Mouse (Mus musculus): ENCODE measurements around the gene Btbd16. TPM values are rescaled to one million over a fixed set of nuclear protein-coding genes. Genes with fewer than 3 reads are reported as not detected.

Btbd16 gene
- polyA plus RNA-seq, 1 experiment from 2014 or later: not detected

DNA sequence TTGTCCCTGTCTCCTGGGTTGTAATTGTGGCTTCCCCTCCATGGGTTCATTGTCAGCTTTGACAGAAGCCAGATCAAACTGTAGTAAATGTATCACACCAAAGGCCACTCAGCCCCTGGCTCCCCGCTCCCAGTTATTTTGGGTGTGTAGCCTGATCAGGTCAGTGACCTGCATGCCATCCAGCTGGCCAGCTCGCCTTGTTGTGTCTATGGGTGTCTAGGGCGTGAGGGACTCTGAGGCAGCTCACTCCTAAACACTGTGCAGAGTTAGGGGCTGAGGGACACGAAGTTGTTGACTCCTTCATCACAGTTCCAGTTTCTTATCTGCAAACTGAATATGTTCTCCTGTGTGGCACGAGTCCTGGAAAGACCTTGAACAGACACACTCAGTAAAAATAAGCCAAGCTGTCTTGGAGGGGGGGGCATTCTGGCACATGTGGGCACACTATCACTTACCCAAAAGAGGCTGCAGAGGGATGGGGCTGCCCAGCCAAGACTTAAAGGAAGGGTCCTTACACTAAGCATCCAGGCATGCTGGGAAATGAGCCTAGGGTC, 7.1 kb downstream of the Btbd16 start:
- WGBS: 75% methylated on average over 5 of the region's 5 CpGs
- ATAC-seq (replicated peaks): no peak
- H3K4me1 ChIP-seq: no peaks in the 10 kb centered on the region
- no peak overlapping the region for H3K9ac ChIP-seq
- no peak overlapping the region for H3K27ac ChIP-seq
- H3K4me3 ChIP-seq: no peak overlapping the region
- no peaks in the 10 kb centered on the region for H3K36me3 ChIP-seq (replicated peaks)
- no peaks in the 10 kb centered on the region for H3K9me3 ChIP-seq
- no peaks in the 10 kb centered on the region for H3K27me3 ChIP-seq (replicated peaks)
- no peak overlapping the region for H3K4me2 ChIP-seq

DNA sequence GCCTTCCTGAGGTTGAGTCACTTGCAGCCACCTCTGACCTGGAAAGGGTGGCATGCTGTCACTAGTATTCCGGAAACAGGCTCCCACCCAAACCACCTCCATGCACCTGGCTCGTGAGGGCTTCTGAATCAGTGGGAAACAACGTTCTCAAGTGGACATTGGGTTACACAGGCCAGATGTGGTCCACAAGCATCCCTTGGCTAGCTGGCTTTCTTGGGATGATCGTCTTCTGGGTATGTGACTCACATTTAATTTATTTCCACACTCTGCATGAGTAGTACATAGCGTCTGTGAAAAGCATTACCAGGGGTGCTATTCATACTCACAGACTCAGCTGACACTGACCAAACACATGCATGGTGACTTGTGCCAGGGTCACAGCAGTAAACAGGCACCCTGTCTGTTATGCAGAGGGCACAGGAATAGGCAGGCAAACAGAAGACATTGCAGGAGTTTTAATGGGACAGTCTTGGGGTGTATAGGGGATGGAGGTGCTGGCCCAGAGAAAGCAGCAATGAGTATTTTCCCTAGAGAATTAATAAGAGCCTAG, 8.7 kb downstream of the Btbd16 start:
- Histone ChIP-seq H3K27me3 (replicated peaks) (no peaks in the 10 kb centered on the region), H3K27ac (no peak overlapping the region), H3K9ac (no peak overlapping the region), H3K4me1 (no peaks in the 10 kb centered on the region), H3K4me3 (no peak overlapping the region), H3K36me3 (replicated peaks) (no peaks in the 10 kb centered on the region), H3K9me3 (no peaks in the 10 kb centered on the region), H3K4me2 (no peak overlapping the region)
- no peak for ATAC-seq (replicated peaks)
- 82% methylated on average over 5 of the region's 5 CpGs for WGBS

DNA sequence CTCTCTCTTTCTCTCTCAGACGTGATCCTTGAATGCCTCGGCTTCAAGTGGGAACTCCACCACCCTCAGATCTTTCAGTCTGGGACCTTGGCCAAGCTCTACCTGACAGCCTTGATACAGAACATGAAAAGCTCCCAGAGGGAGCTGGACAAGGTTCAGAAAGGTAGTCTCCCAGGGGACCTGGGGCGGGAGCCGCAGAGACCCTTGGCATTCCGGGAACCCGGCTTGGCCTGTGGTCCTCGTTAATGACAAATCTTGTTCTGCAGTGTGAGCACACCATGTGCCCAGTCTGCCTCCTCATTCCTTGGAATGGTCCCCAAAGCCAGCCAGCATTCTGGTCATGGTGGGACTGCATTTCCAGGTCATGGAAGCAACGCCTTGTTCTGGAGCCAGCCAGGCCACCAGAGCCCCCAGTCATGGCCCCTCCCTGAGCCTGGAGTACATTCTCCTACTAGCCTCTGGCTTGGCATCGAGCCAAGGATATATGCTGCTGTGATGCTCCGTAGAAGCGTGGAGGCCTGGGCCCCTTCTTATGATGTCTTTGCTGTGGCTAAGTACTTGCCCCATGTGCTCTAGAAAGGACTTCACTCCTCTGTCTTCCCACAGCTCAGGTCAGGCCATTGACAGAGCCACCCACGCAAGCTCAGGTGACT, 12.2 kb downstream of the Btbd16 start:
- Histone ChIP-seq H3K36me3 (replicated peaks) (no peaks in the 10 kb centered on the region), H3K27me3 (replicated peaks) (no peaks in the 10 kb centered on the region), H3K9ac (no peak overlapping the region), H3K4me3 (no peak overlapping the region), H3K9me3 (no peaks in the 10 kb centered on the region), H3K27ac (no peak overlapping the region), H3K4me1 (no peaks in the 10 kb centered on the region), H3K4me2 (no peak overlapping the region)
- WGBS: 86% methylated on average over 12 of the region's 12 CpGs
- no peak for ATAC-seq (replicated peaks)

DNA sequence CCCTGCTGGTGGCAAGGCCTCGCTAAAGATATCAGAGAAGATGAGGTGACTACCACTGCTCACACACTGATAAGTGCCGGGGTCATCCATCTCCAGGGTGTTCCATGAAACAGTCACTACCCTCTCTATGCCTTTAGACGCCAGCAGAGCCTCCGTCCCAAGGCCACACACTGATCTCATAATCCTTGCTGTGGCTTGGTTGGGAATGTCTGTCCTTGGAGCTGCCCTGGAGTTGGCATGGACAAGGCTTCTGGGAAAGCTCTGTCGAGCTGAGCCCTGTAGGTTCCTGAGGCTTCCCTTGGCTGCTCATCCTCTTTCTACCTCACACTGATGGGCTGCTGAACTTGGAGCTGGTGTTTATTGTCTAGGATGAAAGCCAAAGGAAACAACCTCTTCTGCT, 12.8 kb downstream of the Btbd16 start:
- WGBS: 73% methylated on average over 5 of the region's 5 CpGs
- no peak overlapping the region for H3K4me3 ChIP-seq

DNA sequence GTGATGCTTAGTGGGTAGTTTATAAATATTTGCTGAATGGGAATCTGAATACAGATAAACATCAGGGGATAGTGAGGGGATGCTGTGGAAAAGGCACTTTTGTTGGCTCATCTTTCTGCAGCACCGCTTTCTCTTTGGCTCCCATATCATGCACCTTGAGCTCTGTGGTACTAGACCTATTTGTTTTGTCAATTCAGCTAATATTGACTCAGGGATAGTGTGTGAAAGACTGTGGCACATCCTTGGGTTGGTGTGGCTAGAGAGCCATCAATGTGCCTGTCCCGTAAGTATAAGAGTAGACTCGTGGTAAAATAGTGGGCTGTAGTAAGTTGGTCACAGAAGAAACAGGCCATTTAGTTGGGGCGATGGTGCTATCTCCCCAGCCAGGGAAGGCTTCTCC, 13.7 kb downstream of the Btbd16 start:
- H3K27me3 ChIP-seq (replicated peaks): no peaks in the 10 kb centered on the region
- no peak overlapping the region for H3K9ac ChIP-seq
- no peaks in the 10 kb centered on the region for H3K9me3 ChIP-seq
- no peak overlapping the region for H3K4me2 ChIP-seq
- H3K4me1 ChIP-seq: no peaks in the 10 kb centered on the region
- no peak for ATAC-seq (replicated peaks)
- H3K27ac ChIP-seq: no peak overlapping the region
- WGBS: 91% methylated on average over 4 of the region's 4 CpGs
- H3K36me3 ChIP-seq (replicated peaks): no peaks in the 10 kb centered on the region
- H3K4me3 ChIP-seq: no peak overlapping the region

More for the DNA sequence above, 12.8 kb downstream of the Btbd16 start:
- Histone ChIP-seq H3K36me3 (replicated peaks) (no peaks in the 10 kb centered on the region), H3K9ac (no peak overlapping the region), H3K4me1 (no peaks in the 10 kb centered on the region), H3K9me3 (no peaks in the 10 kb centered on the region), H3K4me2 (no peak overlapping the region), H3K27ac (no peak overlapping the region), H3K27me3 (replicated peaks) (no peaks in the 10 kb centered on the region)
- ATAC-seq (replicated peaks): no peak

DNA sequence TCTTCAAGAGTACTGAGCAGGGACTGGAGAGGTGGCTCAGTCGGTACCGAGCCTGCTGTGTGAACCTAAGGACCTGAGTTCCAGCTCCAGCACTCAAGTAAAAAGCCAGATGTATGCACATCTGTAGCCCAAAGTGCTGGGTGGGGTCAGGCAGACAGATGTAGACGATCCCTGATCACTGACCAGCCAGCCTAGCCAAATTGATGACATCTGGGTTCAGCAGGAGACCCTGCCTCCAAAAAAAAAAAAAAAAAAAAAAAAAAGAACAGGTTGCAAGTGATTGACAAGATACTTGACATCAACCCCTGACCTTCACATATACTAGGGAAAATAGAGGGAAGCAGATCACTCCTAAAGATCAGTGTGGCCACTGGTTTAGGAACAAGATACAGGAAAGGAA, 15.1 kb downstream of the Btbd16 start:
- no peaks in the 10 kb centered on the region for H3K36me3 ChIP-seq (replicated peaks)
- 94% methylated on average over 3 of the region's 3 CpGs for WGBS
- no peak overlapping the region for H3K4me3 ChIP-seq
- H3K4me1 ChIP-seq: no peaks in the 10 kb centered on the region
- no peaks in the 10 kb centered on the region for H3K27me3 ChIP-seq (replicated peaks)
- no peaks in the 10 kb centered on the region for H3K9me3 ChIP-seq
- no peak for ATAC-seq (replicated peaks)
- H3K4me2 ChIP-seq: no peak overlapping the region
- H3K9ac ChIP-seq: no peak overlapping the region
- H3K27ac ChIP-seq: no peak overlapping the region

DNA sequence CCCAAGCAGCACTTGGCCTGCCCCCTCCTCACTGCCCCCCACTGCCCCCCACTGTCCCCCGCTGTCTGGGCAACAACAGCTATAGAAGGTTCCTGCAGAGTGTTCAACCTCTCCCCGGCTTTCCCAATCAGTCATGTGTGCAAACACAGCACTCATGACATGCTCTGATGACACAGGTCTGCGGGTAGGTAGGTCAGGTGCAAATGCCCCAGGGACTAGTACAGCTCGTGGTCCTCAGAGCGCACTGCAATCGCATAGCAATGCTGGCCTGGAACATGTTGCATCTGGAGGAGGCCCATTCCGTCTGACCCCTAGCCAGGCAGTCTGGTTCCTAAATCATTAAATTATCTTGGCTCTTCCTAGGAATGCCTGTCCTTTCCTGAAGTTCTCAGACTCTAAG, 15.6 kb downstream of the Btbd16 start:
- no peaks in the 10 kb centered on the region for H3K9me3 ChIP-seq
- H3K36me3 ChIP-seq (replicated peaks): no peaks in the 10 kb centered on the region
- no peaks in the 10 kb centered on the region for H3K27me3 ChIP-seq (replicated peaks)
- no peak overlapping the region for H3K27ac ChIP-seq
- no peak overlapping the region for H3K4me2 ChIP-seq
- H3K9ac ChIP-seq: no peak overlapping the region
- no peak overlapping the region for H3K4me3 ChIP-seq
- 81% methylated on average over 7 of the region's 7 CpGs for WGBS
- no peak for ATAC-seq (replicated peaks)
- H3K4me1 ChIP-seq: no peaks in the 10 kb centered on the region

DNA sequence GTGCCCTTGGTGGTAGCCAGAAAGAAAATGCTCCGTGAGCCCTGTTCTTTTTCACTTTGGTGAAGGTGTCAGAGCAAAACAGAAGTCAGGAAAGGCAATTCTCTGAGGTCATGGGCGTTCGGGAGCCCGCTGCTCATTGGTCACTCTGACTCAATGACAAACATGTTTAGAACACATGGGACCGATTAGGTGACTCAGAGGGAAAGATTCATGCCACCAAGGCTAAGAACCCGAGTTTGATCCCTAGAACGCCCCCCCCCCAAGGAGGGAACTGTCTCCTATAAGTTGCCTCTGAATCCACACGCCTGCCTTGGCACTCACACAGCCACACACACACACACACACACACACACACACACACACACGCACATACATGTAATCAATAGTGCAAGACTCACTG, 19.8 kb downstream of the Btbd16 start:
- no peak overlapping the region for H3K9ac ChIP-seq
- WGBS: 87% methylated on average over 9 of the region's 9 CpGs
- H3K4me3 ChIP-seq: no peak overlapping the region
- no peaks in the 10 kb centered on the region for H3K4me1 ChIP-seq
- ATAC-seq (replicated peaks): no peak
- no peaks in the 10 kb centered on the region for H3K27me3 ChIP-seq (replicated peaks)
- no peaks in the 10 kb centered on the region for H3K36me3 ChIP-seq (replicated peaks)
- H3K4me2 ChIP-seq: no peak overlapping the region
- no peaks in the 10 kb centered on the region for H3K9me3 ChIP-seq
- no peak overlapping the region for H3K27ac ChIP-seq

DNA sequence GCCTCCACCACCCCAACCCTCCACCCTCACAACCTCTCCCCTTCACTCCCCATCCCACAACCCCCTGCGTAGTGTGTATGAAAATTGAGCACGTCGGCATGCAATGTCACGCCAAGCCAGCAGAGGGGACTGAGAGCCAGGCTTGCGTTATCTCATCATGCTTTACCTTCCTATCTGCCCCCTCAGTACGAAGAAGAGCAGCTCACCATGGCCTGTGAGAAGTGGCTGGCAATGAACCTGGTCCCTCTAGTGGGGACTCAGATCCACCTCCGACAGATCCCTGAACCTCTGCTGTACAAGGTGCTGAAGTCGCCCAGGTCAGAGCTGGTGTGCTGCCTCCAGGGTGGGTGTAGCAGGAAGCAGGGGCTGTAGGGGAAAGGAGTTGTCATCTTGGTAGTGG, 22.9 kb downstream of the Btbd16 start:
- no peak for ATAC-seq (replicated peaks)
- WGBS: 66% methylated on average over 8 of the region's 8 CpGs
- no peaks in the 10 kb centered on the region for H3K36me3 ChIP-seq (replicated peaks)
- H3K4me2 ChIP-seq: no peak overlapping the region
- no peaks in the 10 kb centered on the region for H3K4me1 ChIP-seq
- no peak overlapping the region for H3K4me3 ChIP-seq
- no peak overlapping the region for H3K27ac ChIP-seq
- H3K9me3 ChIP-seq: no peaks in the 10 kb centered on the region
- no peak overlapping the region for H3K9ac ChIP-seq
- H3K27me3 ChIP-seq (replicated peaks): no peaks in the 10 kb centered on the region

DNA sequence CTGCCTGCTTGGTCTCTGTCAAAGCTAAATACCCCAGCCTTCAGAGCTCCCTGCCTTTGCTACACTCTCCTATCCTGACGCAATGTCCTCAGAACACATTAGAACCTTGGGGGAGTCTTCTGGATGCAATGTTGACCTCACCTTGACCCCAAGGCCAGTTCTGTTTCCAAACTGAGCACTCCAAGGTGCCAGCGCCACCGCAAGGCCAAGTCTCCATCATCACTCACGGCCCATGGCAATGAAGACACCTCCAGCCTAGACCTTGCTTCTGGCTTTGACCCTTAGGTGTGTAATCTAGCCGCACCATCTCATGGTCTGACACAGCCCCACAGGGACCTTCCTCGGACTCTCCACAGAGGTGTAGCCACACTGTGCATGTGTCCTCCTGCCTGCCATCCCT, 23.7 kb downstream of the Btbd16 start:
- Histone ChIP-seq H3K4me3 (no peak overlapping the region), H3K36me3 (replicated peaks) (no peaks in the 10 kb centered on the region), H3K4me2 (no peak overlapping the region), H3K27me3 (replicated peaks) (no peaks in the 10 kb centered on the region), H3K4me1 (no peaks in the 10 kb centered on the region), H3K27ac (no peak overlapping the region), H3K9ac (no peak overlapping the region), H3K9me3 (no peaks in the 10 kb centered on the region)
- 90% methylated on average over 6 of the region's 6 CpGs for WGBS
- no peak for ATAC-seq (replicated peaks)

DNA sequence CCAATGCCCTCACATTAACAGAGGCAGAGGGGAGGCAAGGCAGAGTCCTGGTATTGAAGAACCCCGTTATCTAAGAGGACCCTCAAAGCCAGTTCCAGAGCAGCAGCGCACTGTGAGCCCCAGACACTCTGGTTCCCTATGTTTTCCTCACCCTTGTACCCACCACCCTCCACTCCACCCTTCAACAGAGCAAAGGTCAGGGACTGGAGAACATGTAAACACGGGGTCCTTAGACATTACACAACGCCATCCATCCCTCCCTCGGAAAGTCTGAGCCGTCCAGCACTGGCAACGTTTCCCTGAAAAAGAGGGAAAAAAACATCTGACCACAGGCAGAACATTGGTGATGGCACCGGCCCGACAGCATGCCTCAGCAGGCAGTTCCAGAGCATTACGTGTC, 25.5 kb downstream of the Btbd16 start:
- Histone ChIP-seq H3K9ac (no peak overlapping the region), H3K9me3 (no peaks in the 10 kb centered on the region), H3K27ac (no peak overlapping the region), H3K27me3 (replicated peaks) (no peaks in the 10 kb centered on the region), H3K4me2 (no peak overlapping the region), H3K36me3 (replicated peaks) (no peaks in the 10 kb centered on the region), H3K4me3 (no peak overlapping the region), H3K4me1 (no peaks in the 10 kb centered on the region)
- 95% methylated on average over 10 of the region's 10 CpGs for WGBS
- no peak for ATAC-seq (replicated peaks)

DNA sequence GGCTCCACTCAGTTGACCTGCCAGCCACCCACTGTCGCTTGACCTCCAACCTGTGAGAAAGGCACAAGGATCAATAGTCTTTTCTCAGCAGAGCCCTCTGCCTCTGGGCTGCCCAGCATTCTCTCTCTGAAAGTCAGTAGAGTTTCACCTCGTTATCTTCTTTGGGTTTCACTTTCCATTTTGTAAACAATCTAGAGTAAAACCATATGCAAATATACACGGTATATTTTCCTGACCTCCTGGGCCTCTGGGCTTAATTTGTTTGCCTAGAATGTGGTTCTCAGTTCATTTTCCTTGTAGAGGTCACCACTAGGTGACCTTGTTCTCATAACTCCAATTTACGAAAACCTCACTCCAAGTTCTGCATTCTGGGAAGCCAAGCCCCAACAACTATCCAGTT, 26.8 kb downstream of the Btbd16 start:
- Histone ChIP-seq H3K27me3 (replicated peaks) (no peaks in the 10 kb centered on the region), H3K36me3 (replicated peaks) (no peaks in the 10 kb centered on the region), H3K9ac (no peak overlapping the region), H3K4me2 (no peak overlapping the region), H3K4me3 (no peak overlapping the region), H3K27ac (no peak overlapping the region), H3K4me1 (no peaks in the 10 kb centered on the region), H3K9me3 (no peaks in the 10 kb centered on the region)
- no peak for ATAC-seq (replicated peaks)
- WGBS: 75% methylated on average over 4 of the region's 4 CpGs

DNA sequence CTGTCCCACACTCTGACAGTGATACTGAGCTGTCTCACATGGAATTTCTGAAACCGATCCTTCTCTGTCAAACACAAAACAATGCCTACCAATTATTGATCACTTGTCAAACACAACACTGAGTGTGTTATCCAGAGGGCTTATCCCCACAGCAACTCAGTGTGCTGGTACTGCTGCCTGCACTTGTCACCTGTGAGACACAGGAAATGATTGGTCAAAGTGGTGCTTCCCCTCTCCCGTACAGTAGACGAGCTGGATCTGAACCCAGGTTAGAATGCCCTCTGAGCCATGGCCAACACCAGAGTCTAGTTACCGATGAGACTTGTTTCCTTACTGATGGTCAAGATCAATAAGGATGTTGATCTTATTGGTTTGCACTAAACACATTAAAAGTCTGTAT, 27.9 kb downstream of the Btbd16 start:
- H3K4me3 ChIP-seq: no peak overlapping the region
- H3K27ac ChIP-seq: no peak overlapping the region
- no peaks in the 10 kb centered on the region for H3K27me3 ChIP-seq (replicated peaks)
- 95% methylated on average over 4 of the region's 4 CpGs for WGBS
- H3K9me3 ChIP-seq: no peaks in the 10 kb centered on the region
- H3K36me3 ChIP-seq (replicated peaks): no peaks in the 10 kb centered on the region
- no peak for ATAC-seq (replicated peaks)
- H3K4me1 ChIP-seq: no peaks in the 10 kb centered on the region
- H3K4me2 ChIP-seq: no peak overlapping the region
- H3K9ac ChIP-seq: no peak overlapping the region

Data from midbrain, embryonic 15.5 days (tissue).